Comparison of ENCODE assay signal across 22 mouse cellular contexts in the genomic region with DNA sequence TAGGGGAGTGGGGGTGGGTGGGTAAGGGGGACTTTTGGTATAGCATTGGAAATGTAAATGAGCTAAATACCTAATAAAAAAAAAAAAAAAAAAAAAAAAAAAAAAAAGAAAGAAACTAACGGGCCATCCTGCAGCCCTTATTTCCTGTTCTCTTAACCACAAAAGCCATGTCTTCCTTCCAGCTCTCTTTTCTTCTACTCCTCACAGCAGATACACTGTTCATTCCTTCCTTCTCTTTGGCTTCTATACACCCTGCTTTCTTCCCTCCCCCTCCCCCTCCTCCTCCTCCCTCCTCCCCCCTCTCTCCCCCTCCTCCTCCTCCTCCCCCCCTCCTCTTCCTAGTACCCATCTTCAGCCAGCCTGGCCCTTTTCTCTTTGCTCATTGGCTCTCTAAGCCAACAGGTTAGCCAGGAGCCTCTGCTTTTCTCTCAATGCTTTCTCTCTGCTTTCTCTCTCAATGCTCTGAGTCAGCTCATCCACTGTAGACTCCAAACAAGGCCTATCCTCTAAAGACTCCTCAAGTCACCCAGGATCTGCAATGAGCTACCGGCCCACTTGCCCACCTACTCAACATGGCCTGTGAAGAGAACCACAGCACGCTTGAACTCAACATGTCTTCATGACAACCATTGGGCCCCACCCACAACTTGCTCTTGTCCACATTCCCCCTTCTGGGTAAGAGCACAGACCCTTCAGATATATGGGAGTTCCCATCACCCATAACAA. TPM values are rescaled to one million over a fixed set of nuclear protein-coding genes. Genes with fewer than 3 reads are reported as not detected.
DNase-seq lines count a peak whose midpoint lies in the region; TF ChIP-seq lines count a peak whose summit lies in the region.
"Had no signal": no experiment of that assay in that cellular context is flagged by ENCODE, and none has a peak within 500 bp of the region (broad histone marks: within the 10 kb centered on the region; RNA-seq: fewer than 3 reads in every experiment).

No protein-coding gene starts in this region.

- dilution Hi-C loops in CH12.LX (cut with MboI; ENCODE audit: extremely low pct_ligation_motif_present, extremely low pct_unique_long_range_greater_than_20kb, low sequenced_read_pairs) = no loop called here

- no peaks in the 10 kb centered on the region for H3K27me3 ChIP-seq in CH12.LX (replicated peaks)
- H3K27me3 ChIP-seq: embryonic facial prominence, embryonic 12.5 days had no signal

- H3K36me3 ChIP-seq in CH12.LX (replicated peaks in 1 of 2; ENCODE audit: control insufficient read depth in 1 of 2, insufficient read depth in 1 of 2, low read length in 1 of 2) = peaks cover 20 to 26% of the 10 kb centered on the region in 2 experiments
- H3K36me3 ChIP-seq: embryonic facial prominence, embryonic 12.5 days; hindbrain, embryonic 10.5 days had no signal

- peaks cover 16% of the 10 kb centered on the region for H3K79me2 ChIP-seq in CH12.LX (replicated peaks; ENCODE audit: control insufficient read depth, extremely low read depth, insufficient read depth, poor library complexity, severe bottlenecking)

- peaks cover 38 to 58% of the 10 kb centered on the region in 2 experiments for H3K4me1 ChIP-seq in CH12.LX (ENCODE audit: control insufficient read depth in 1 of 2, insufficient read depth in 2 of 2)
- H3K4me1 ChIP-seq: embryonic facial prominence, embryonic 12.5 days; hindbrain, embryonic 10.5 days had no signal

- no peak overlapping the region for H3K9ac ChIP-seq in CH12.LX (ENCODE audit: insufficient read depth, low read depth)
- H3K9ac ChIP-seq: embryonic facial prominence, embryonic 12.5 days; hindbrain, embryonic 14.5 days had no signal

- no peak overlapping the region for H3K4me3 ChIP-seq in CH12.LX (replicated peaks in 1 of 3; ENCODE audit: low read depth in 2 of 3, low read length in 2 of 3, poor library complexity in 1 of 3)
- H3K4me3 ChIP-seq: embryonic facial prominence, embryonic 12.5 days; heart, adult 2 months; hindbrain, embryonic 10.5 days had no signal

- TF ChIP-seq POLR2A in CH12.LX (IDR thresholded peaks at IDR 0.05; ENCODE audit: low read depth, low read length) = no peak

- TF ChIP-seq EP300 in CH12.LX (IDR thresholded peaks at IDR 0.05; ENCODE audit: low read length) = no peak

- no peak for TF ChIP-seq CTCF in CH12.LX (conservative IDR thresholded peaks at IDR 0.05 in 1 of 2, IDR thresholded peaks at IDR 0.05 in 1 of 2; ENCODE audit: low read depth in 2 of 2, low read length in 2 of 2)

- H3K9me3 ChIP-seq in CH12.LX (replicated peaks; ENCODE audit: low read length) = no peaks in the 10 kb centered on the region
- H3K9me3 ChIP-seq: embryonic facial prominence, embryonic 12.5 days; hindbrain, embryonic 10.5 days had no signal

- peak overlapping the region; percentile 21; the same call in 1 of the 2 replicates for H3K27ac ChIP-seq in CH12.LX (ENCODE audit: insufficient read depth, low read depth)
- H3K27ac ChIP-seq: embryonic facial prominence, embryonic 12.5 days; heart, adult 2 months; hindbrain, embryonic 10.5 days; hindbrain, embryonic 14.5 days had no signal

- TF ChIP-seq RAD21 in CH12.LX (IDR thresholded peaks at IDR 0.05; ENCODE audit: low read depth, low read length) = no peak

- peak; percentile 8 for DNase-seq in thymus, postnatal 0 days (ENCODE audit: low spot score)
- DNase-seq in thymus, postnatal 25 days = no peak
- DNase-seq in CH12.LX (ENCODE audit: extremely low read depth) = no peak
- peak; percentile 68 for DNase-seq in induced T-regulatory cell, adult 2 months (ENCODE audit: low read depth)
- DNase-seq in cerebellum, adult 11-12 months = no peak
- DNase-seq in urinary bladder, adult 2 months (ENCODE audit: low spot score) = no peak
- no peak for DNase-seq in cerebellum, adult 9-10 months
- DNase-seq: adrenal gland, postnatal 10 days; cerebellum, adult 18-20 months; cerebellum, postnatal 10 days; gastrocnemius, postnatal 10 days; heart, adult 2 months; kidney, adult 11 months had no signal

- in situ Hi-C loops in CH12.LX (cut with MboI; ENCODE audit: low pct_ligation_motif_present, low pct_unique_long_range_greater_than_20kb, low sequenced_read_pairs) = no loop called here

- H3K4me2 ChIP-seq in CH12.LX (ENCODE audit: insufficient read depth, low read depth, poor library complexity, severe bottlenecking) = no peak overlapping the region
- H3K4me2 ChIP-seq: embryonic facial prominence, embryonic 12.5 days; heart, embryonic 11.5 days; hindbrain, embryonic 14.5 days had no signal

TF ChIP-seq in CH12.LX, 34 proteins besides CTCF, POLR2A, EP300 and RAD21:
- TF ChIP-seq ZNF384 (IDR thresholded peaks at IDR 0.05; ENCODE audit: low read depth, low read length) (peak; percentile 79), USF2 (conservative IDR thresholded peaks at IDR 0.05; ENCODE audit: low read depth, low read length) (no peak)

RNA-seq across cellular contexts. Expression of gene Tigit, which starts 13.4 kb away (rescaled TPM):
- 1.0 and 1.1 TPM in 2 replicates for polyA plus RNA-seq in thymus, postnatal 0 days (2015; fragmentation: Nextera tagmentation; extraction: Ambion mirVana)
- total RNA-seq in CH12.LX (2012; rRNA removed) = 59.3 and 67.2 TPM in 2 replicates
- 13.6 and 17.5 TPM in 2 replicates for total RNA-seq in CH12.LX (2014; rRNA removed)
- polyA plus RNA-seq in CH12.LX (2012; ENCODE audit: insufficient read length, low read depth) = 54.5 and 55.4 TPM in 2 replicates
- 0.13 and 0.29 TPM in 2 replicates for polyA plus RNA-seq in urinary bladder, adult 2 months (2012; rRNA removed)
- total RNA-seq: adrenal gland, postnatal 10 days; gastrocnemius, postnatal 10 days; gastrocnemius, postnatal 4 days; heart, adult 2 months; heart, postnatal 25 days had no signal
- polyA plus RNA-seq: embryonic facial prominence, embryonic 12.5 days; forebrain, embryonic 11.5 days; forebrain, embryonic 16.5 days; frontal cortex, adult 2 months; heart, embryonic 11.5 days; hindbrain, embryonic 10.5 days; hindbrain, embryonic 14.5 days had no signal

Comparison
In these comparisons a context has a peak if more than half of its experiments do, and no peak if none do; other contexts are left out.
1. DNase-seq: peak in thymus, postnatal 0 days (single experiment) and induced T-regulatory cell, adult 2 months (single experiment); none in thymus, postnatal 25 days (single experiment), CH12.LX (single experiment), cerebellum, adult 11-12 months (single experiment), urinary bladder, adult 2 months (single experiment) and cerebellum, adult 9-10 months (single experiment).
2. RNA of gene Tigit, which starts 13.4 kb away (polyA plus RNA-seq): 54.5 to 55.4 TPM in CH12.LX; 1.0 to 1.1 TPM in thymus, postnatal 0 days and 0.13 to 0.29 TPM in urinary bladder, adult 2 months; every median in the first group is over 10 times any median in the second.